Mouse (Mus musculus) liver, embryonic 14.5 days (tissue): ENCODE measurements around the gene AI854703. TPM values are rescaled to one million over a fixed set of nuclear protein-coding genes. Genes with fewer than 3 reads are reported as not detected.

Experiments
- ATAC-seq: fragments of 200-750 bp; cut with Nextera tagmentation; 2 replicates; pipeline ENCODE4 v1.8.0; 2017; ENCODE audit warnings: moderate number of reproducible peaks, mild to moderate bottlenecking, moderate library complexity; ENCODE audit not compliant: insufficient read depth
- DNase-seq, 3 experiments: peaks; one replicate each; pipeline ENCODE4 v3.0.0-alpha.2; 2012 to 2013; ENCODE audit warnings: low read depth in 3 of 3, low spot score in 3 of 3
- H3K27ac ChIP-seq: fragments of 300-500 bp; sonication (generic); 2 replicates; pipeline ENCODE4 v1.5.1; 2014; ENCODE audit warnings: moderate library complexity, mild to moderate bottlenecking, control low read depth, inconsistent platforms
- H3K27me3 ChIP-seq: fragments of 300-500 bp; sonication (generic); 2 replicates; pipeline ENCODE4 v1.6.1; 2014; ENCODE audit warnings: mild to moderate bottlenecking, low read length, moderate library complexity; ENCODE audit not compliant: control insufficient read depth, insufficient read depth
- H3K36me3 ChIP-seq: fragments of 300-500 bp; sonication (generic); replicated peaks from 2 replicates; pipeline ENCODE4 v1.6.1; 2014; ENCODE audit warnings: low read depth; ENCODE audit not compliant: control insufficient read depth, insufficient read depth
- H3K4me1 ChIP-seq, 2 experiments: fragments of 200-500 bp in 1 of 2; fragments of 300-500 bp in 1 of 2; sonication (generic) in 1 of 2; replicated peaks; 2 replicates each; pipeline ENCODE4 v1.6.1; 2012 to 2014; ENCODE audit warnings: antibody characterized with exemption in 1 of 2, inconsistent platforms in 1 of 2, low read length in 1 of 2; ENCODE audit not compliant: control insufficient read depth in 2 of 2, insufficient read depth in 2 of 2
- H3K4me2 ChIP-seq: fragments of 300-500 bp; sonication (generic); 2 replicates; pipeline ENCODE4 v1.6.1; 2014; ENCODE audit warnings: low read depth, mild to moderate bottlenecking, control low read depth, moderate library complexity
- H3K4me3 ChIP-seq, 2 experiments: fragments of 200-500 bp in 1 of 2; fragments of 300-500 bp in 1 of 2; sonication (generic) in 1 of 2; 2 replicates each; pipeline ENCODE4 v1.5.1; 2012 to 2014; ENCODE audit warnings: low read depth in 2 of 2, low read length in 2 of 2, mild to moderate bottlenecking in 2 of 2, control low read depth in 1 of 2, inconsistent platforms in 1 of 2, moderate library complexity in 1 of 2; ENCODE audit not compliant: insufficient read depth in 1 of 2
- H3K9ac ChIP-seq: fragments of 300-500 bp; sonication (generic); replicated peaks from 2 replicates; pipeline ENCODE4 v1.6.1; 2014; ENCODE audit warnings: mild to moderate bottlenecking, control low read depth, moderate library complexity
- H3K9me3 ChIP-seq: fragments of 300-500 bp; sonication (generic); 2 replicates; pipeline ENCODE4 v1.6.1; 2016; ENCODE audit warnings: low read length, mixed read lengths; ENCODE audit not compliant: control insufficient read depth
- CTCF ChIP-seq: IDR thresholded peaks from 2 replicates; pipeline ENCODE4 v1.5.1; 2016; ENCODE audit warnings: antibody characterized with exemption, low read depth, control low read depth
- EP300 ChIP-seq: IDR thresholded peaks from 2 replicates; pipeline ENCODE4 v1.6.1; 2016; ENCODE audit warnings: antibody characterized with exemption, low read depth
- WGBS: fragments of 180-500 bp; shearing (Covaris S2); extraction: QIAGEN DNeasy Blood & Tissue Kit; methylation state at CpG from one replicate; pipeline ENCODE4 v1.1.7; 2014; ENCODE audit not compliant: insufficient replicate concordance; 5-methylcytosine and 5-hydroxymethylcytosine counted together
- polyA plus RNA-seq, 2 experiments: library from polyadenylated mRNA; depleted of rRNA in 1 of 2; stranded (reverse) in 1 of 2; unstranded in 1 of 2; fragments of >200 nt; fragmentation: Nextera tagmentation in 1 of 2; extraction: Ambion mirVana in 1 of 2; gene quantifications; 2 replicates each; pipeline versions ENCODE4 v1.2.1 to v1.2.3; 2012 to 2014

Gene AI854703
- polyA plus RNA-seq, 2 experiments = 0.06 to 0.31 TPM

GRCm38 (mm10) chr6:48647611-48648010, 21.0 kb downstream of the AI854703 start:
- TF ChIP-seq EP300 (no peak), CTCF (no peak)
- DNase-seq (no peak), ATAC-seq (no peak)
- WGBS = 66% methylated on average over 2 of the region's 2 CpGs
- H3K9me3 ChIP-seq = no peaks in the 10 kb centered on the region
- H3K4me3 ChIP-seq = no peak overlapping the region
- H3K4me2 ChIP-seq = no peak overlapping the region
- no peaks in the 10 kb centered on the region for H3K27me3 ChIP-seq
- no peak overlapping the region for H3K9ac ChIP-seq
- no peaks in the 10 kb centered on the region for H3K36me3 ChIP-seq
- 0 out of 4 replicates have a peak, but pooled peaks cover 0 to 1% of the 10 kb centered on the region in 2 experiments for H3K4me1 ChIP-seq
- H3K27ac ChIP-seq = no peak overlapping the region

- no peak overlapping the region for H3K4me2 ChIP-seq
- no peaks in the 10 kb centered on the region for H3K9me3 ChIP-seq
- no peak overlapping the region for H3K9ac ChIP-seq
- no peak overlapping the region for H3K27ac ChIP-seq
- no peak for DNase-seq
- 0 out of 4 replicates have a peak, but pooled peaks cover 0 to 1% of the 10 kb centered on the region in 2 experiments for H3K4me1 ChIP-seq
- H3K27me3 ChIP-seq = no peaks in the 10 kb centered on the region
- ATAC-seq = no peak
- H3K36me3 ChIP-seq = no peaks in the 10 kb centered on the region
- 63% methylated on average over 4 of the region's 4 CpGs for WGBS
- H3K4me3 ChIP-seq = no peak overlapping the region
- TF ChIP-seq EP300 = no peak
These were observed 22.2 kb downstream of the AI854703 start for GRCm38 (mm10) chr6:48648779-48649178.

- Histone ChIP-seq H3K4me1 (0 out of 4 replicates have a peak, but pooled peaks cover 0 to 1% of the 10 kb centered on the region in 2 experiments), H3K27me3 (no peaks in the 10 kb centered on the region), H3K27ac (no peak overlapping the region), H3K4me2 (no peak overlapping the region), H3K9me3 (no peaks in the 10 kb centered on the region), H3K4me3 (no peak overlapping the region), H3K36me3 (no peaks in the 10 kb centered on the region), H3K9ac (no peak overlapping the region)
- ATAC-seq = no peak
- no peak for DNase-seq
- 71% methylated on average over 9 of the region's 9 CpGs for WGBS
- TF ChIP-seq CTCF = no peak
- no peak for TF ChIP-seq EP300
These were observed 23.5 kb downstream of the AI854703 start for GRCm38 (mm10) chr6:48650041-48650440.

- H3K27ac ChIP-seq = no peak overlapping the region
- no peak for DNase-seq
- no peak for ATAC-seq
- WGBS = 48% methylated on average over 5 of the region's 5 CpGs
- H3K9ac ChIP-seq = no peak overlapping the region
- H3K4me1 ChIP-seq = no peaks in the 10 kb centered on the region
- H3K27me3 ChIP-seq = no peaks in the 10 kb centered on the region
- no peak overlapping the region for H3K4me2 ChIP-seq
- H3K4me3 ChIP-seq = no peak overlapping the region
- TF ChIP-seq EP300 = no peak
- TF ChIP-seq CTCF = no peak
- H3K36me3 ChIP-seq = no peaks in the 10 kb centered on the region
- H3K9me3 ChIP-seq = no peaks in the 10 kb centered on the region
These were observed 32.2 kb downstream of the AI854703 start for GRCm38 (mm10) chr6:48658721-48659120.

- no peak for TF ChIP-seq CTCF
- no peak for TF ChIP-seq EP300
- Histone ChIP-seq H3K4me1 (peaks cover 2% of the 10 kb centered on the region in 2 experiments; a peak in 1 of 4 replicates), H3K9me3 (no peaks in the 10 kb centered on the region), H3K27ac (no peak overlapping the region), H3K9ac (no peak overlapping the region), H3K36me3 (no peaks in the 10 kb centered on the region), H3K4me3 (no peak overlapping the region), H3K4me2 (no peak overlapping the region), H3K27me3 (no peaks in the 10 kb centered on the region)
- ATAC-seq (no peak), DNase-seq (no peak)
- 59% methylated on average over 4 of the region's 4 CpGs for WGBS
These were observed 38.2 kb downstream of the AI854703 start for GRCm38 (mm10) chr6:48664750-48665149.
